Mouse (Mus musculus) hindlimb bud, embryonic 11.5 days (tissue): Measurements from ENCODE around the gene Rnf123.
A peak's percentile ranks its signal among the peaks of the same experiment; 100 is the strongest.

ENCODE experiments used
- DNase-seq: peaks from one replicate; pipeline ENCODE4 v3.0.0-alpha.2; 2012; ENCODE audit warnings: low read depth, low spot score; ENCODE audit errors: extremely low spot score

The Rnf123 gene

GRCm38 (mm10) chr9:108105549-108105863 is 22.4 kb upstream of the Rnf123 start:
- no peak for DNase-seq

GRCm38 (mm10) chr9:108104766-108105548 is 21.8 kb upstream of the Rnf123 start:
- DNase-seq = no peak

DNA sequence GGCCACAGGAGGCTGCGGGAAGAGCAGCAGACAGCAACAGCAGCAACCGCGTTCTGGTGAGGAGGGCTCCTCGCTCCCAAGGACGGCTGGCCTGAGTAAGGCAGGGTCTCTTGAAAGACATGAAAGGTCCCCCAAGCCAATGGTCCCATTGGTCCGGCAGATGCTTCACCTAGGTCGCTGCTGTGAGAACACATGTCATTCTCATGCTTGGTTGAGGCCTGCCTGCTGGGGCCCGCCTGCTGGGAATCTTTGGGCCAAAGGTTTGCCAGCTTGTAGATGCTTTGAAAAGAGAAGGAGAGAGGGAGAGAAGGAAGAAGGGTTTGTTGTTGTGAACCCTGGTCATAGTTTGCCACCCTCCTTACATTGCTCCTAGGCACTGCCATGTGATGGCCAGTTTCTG is 16.5 kb upstream of the Rnf123 start:
- no peak for DNase-seq

- no peak for DNase-seq
Measured at GRCm38 (mm10) chr9:108095949-108096712, 13.0 kb upstream of the Rnf123 start.

DNA sequence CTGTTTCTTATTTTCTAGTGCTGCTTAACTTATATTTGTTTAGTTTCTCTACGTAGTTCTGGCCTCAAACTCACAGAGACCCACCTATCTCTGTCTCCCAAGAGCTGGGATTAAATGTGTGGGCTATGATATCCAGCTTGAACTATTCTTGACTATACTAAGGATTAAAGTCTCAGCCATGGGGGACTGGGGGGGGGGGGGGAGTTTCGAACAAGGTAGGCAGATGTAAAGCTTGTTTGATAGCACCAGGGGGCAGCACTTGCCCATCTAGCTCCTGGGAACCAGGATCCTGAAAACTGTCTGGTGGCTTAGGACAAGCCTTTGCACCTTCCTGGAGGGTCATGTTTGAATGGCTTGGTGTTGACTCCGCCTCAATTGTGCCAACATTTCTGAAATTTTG is 12.4 kb upstream of the Rnf123 start:
- no peak for DNase-seq

DNA sequence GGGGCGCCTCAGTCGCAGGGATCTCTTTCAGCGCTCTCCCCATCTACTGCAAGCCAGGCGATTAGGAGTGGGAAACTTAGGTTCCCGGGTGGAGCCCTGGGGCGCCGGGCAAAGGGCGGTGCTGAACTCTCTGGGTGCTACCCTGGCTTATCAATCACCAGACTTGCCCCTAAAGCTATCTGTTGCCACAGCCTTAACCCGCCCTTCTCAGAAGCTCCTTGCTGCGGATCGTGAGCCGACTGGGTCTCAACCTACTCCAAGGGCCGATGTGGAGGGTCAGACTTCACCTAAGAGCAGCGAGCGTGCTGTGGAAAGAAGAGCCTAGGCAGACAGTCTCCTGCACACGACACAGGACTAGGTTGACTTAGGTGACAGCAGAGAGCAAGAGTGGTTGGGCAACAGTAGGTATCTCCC is 11.9 kb upstream of the Rnf123 start:
- no peak for DNase-seq

DNA sequence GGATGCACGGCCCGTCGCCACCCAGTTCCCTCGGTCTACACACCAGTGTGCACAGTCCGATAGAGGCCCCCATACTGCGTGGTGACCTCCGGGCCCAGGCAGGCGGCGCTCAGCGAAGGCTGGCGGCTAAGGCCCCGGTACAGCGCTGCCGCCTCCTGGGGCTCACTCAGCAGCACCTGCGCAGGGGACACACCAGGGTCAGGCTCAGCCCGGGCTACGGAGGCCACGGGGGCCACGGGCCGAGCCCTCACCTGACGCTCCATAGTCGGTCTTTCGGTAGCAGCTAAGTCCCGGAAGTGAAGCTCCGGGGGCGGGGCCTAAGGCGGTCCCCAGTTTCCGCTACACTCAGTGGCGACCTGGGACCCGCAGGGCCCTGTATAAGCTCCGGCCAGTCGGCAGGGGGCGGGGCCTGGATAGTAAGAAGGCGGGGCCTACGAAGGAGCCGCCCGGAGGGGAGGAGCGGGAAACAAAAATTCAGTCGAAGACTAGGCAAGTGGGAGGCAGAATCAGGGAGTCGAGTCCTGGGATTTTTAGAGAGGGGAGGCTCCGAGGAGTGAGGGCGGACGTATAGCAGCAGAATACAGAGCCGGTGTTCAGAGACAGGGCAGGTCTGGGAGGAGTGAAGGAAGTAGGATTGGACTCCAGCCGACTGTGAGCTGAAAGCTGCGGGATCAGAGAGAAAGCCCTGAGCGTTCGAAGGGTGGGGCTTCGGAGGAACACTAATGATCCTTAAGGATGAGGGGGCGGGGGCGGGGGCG is 11.2 kb upstream of the Rnf123 start, which contains the start of gene Apeh:
Gene Apeh, minus strand, starts transcription at position 423 of the 758 bp plus-strand sequence.
- DNase-seq = peak; percentile 77

DNA sequence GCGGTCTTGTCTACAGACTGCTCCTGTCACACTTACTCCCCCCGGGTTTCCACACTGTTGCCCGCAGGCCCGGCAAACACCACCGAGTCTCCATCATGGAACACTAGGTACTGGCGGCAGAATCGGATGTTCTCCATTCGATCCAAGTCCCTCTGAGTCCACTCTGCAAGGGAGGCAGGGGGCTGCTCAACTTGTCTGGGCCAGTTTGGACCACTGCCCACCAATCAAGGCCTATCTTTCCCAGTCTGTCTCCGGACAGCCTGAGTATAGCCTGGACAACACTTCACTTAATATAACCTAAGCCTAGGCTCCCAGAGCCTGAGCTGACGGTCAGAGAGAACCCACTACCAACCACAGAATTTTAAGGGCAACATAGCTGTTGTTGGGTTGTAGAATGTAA is 10.4 kb upstream of the Rnf123 start:
- no peak for DNase-seq

DNA sequence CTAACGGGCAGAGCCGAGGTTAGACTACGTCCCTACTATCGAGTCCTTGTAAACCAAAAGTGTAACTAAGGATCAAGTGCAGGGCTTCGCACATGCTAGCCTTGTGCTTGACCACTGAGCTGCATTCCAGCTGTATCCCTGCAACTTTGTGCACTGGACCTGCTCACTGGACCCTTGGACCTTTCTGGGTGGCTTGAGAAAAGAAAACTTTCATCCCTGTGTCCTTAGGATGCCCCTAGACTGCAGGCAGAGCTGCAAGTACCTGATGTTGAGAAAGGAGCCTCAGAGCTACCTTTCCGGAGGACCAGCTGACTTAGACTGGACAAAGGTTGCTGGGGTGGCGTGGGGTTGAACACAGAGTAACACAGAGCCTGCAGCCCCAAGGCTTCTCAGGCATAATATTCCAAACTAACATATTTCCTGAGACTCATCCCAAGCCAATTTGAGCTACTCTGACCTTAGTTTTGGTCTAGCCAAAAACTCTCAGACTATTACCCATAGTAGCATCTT is 7.5 kb upstream of the Rnf123 start:
- no peak for DNase-seq

GRCm38 (mm10) chr9:108085261-108085660 is 2.1 kb upstream of the Rnf123 start:
- no peak for DNase-seq

DNA sequence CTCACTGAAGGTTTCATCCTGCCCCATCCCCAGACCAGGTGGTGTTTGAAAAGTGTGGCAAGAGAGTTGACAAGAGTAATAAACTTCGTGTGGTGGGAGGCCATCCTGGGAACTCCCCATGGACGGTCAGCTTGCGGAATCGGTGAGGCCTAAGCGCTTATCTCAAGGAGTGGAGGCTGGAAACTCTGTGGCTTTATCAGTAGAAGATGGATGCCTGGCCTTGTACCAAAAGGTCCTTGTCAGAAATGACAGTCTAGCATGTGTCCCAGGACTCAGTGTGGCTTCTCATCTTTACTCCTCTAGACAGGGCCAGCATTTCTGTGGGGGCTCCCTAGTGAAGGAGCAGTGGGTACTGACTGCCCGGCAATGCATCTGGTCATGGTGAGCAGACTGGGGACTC is 415 bp upstream of the Rnf123 start:
- no peak for DNase-seq

DNA sequence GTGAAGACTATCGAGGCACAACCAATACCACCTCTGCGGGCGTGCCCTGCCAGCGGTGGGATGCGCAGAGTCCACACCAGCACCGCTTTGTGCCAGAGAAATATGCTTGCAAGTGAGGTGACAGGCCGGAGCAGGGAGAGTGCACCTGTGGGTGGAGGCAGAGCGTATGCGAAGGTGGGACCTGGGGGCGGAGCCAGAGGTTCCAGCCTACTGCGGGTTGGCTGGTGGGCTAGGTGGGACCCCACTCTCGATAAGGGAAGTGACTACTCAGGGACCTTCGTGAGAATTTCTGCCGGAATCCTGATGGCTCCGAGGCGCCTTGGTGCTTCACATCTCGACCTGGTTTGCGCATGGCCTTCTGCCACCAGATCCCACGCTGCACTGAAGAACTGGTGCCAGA is 597 bp downstream of the Rnf123 start:
- no peak for DNase-seq

DNA sequence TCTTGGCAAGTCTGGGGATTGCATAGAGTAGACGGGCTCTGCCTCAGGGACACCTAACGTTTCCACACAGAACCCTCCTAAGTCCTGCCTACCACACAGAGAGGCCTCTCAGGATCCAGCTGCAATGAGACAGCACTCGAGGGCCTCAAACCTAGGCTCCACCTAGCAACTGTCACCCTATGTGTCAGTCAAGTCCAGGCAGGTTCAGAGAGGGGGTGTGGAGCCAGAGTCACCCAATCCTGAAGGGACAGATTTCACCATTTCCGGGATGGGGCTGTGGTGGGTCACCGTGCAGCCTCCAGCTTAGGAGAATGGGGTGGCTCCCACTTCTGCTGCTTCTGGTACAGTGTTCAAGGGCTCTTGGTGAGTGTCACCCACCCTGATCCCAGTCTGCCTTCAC is 3.0 kb downstream of the Rnf123 start, which contains the start of gene Mst1:
Gene Mst1, plus strand, starts transcription at position 269 of the 400 bp plus-strand sequence.
- no peak for DNase-seq

- DNase-seq = no peak
Measured at GRCm38 (mm10) chr9:108073141-108073930, 9.8 kb downstream of the Rnf123 start.

DNA sequence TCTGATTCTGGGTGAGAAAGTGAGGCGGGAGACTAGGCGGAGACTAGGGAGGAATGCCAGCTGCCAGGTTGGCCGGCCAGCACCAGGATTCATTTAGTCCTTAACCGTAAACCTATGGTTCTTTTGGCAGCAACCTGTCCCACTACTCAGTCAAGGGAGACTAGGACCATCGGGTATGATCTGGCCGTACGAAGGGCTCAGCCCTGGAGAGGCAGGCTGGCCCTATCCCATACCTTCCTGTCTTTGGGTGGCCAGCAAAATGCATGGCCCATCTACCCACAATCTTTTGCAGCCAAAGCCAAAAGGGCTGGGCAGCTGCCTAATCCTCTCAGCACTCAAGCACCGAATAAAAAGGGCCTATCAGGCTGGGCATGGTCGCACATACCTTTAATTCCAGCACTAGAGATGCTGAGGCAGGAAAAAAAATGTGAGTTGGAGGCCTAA is 10.6 kb downstream of the Rnf123 start:
- no peak for DNase-seq

- DNase-seq = no peak
Measured at GRCm38 (mm10) chr9:108071801-108072200, 11.3 kb downstream of the Rnf123 start.

DNA sequence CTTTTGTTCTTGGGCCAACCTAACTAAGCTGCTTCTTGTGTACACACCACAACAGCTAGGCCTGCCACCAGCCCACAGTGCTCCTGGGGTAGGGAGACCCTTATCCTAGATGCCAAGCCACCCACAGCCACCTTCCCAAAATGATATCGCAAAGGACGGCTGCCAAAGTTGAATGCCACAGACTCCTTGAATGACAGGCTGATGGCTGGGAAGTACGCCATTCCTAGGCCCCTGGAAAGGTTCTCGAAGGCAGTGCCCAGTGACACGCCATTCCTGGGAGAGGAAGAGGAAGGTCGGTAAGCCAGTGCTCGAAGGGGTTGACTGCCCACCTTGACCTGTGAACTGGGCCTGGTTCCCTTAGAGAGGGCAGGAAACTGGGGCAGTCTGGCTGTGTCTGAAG is 13.6 kb downstream of the Rnf123 start:
- DNase-seq = no peak

DNA sequence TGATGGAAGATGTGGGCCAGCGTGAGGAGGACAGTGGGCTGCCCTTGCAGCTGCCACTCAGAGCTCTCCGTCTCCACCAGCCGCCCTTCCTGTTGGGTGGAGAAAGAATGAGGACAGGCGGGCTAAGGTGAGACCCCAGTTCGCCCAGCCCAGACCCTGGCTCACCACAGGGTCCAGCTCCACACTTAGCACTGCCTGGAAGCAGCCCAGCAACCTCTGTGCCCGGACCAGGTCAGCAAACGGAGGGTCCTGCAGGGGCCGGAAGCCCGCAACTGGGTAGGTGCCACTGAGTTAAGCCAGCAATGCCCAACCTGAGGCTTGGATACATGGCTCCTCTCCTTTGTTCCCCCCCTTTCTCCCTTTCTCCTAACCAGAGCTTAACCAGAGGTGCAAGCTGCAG is 14.1 kb downstream of the Rnf123 start:
- no peak for DNase-seq

- peak; percentile 86 for DNase-seq
Measured at GRCm38 (mm10) chr9:108067900-108068299, 15.2 kb downstream of the Rnf123 start.

GRCm38 (mm10) chr9:108067199-108067598 is 15.9 kb downstream of the Rnf123 start:
- DNase-seq = no peak
